ENCODE assay signal across 10 mouse cellular contexts in genomic region chr2:30695041-30695440, GRCm38 (mm10).
DNase-seq lines count a peak whose midpoint lies in the region; TF ChIP-seq lines count a peak whose summit lies in the region.
"Had no signal": no experiment of that assay in that cellular context is flagged by ENCODE, and none has a peak within 500 bp of the region (broad histone marks: within the 10 kb centered on the region; RNA-seq: fewer than 3 reads in every experiment).

No protein-coding gene starts in this region.

- no peaks in the 10 kb centered on the region for H3K36me3 ChIP-seq in heart, adult 2 months (ENCODE audit: control insufficient read depth, insufficient read depth, low read length)
- H3K36me3 ChIP-seq in limb, embryonic 10.5 days: no peaks in the 10 kb centered on the region
- H3K36me3 ChIP-seq: liver, embryonic 13.5 days had no signal

- no peak for DNase-seq in heart, adult 2 months
- DNase-seq in heart, postnatal 25 days (ENCODE audit: low spot score): no peak
- peak; percentile 12 for DNase-seq in lung, postnatal 10 days
- DNase-seq in lung, postnatal 25 days (ENCODE audit: low spot score): no peak
- no peak for DNase-seq in limb, embryonic 10.5 days (ENCODE audit: low spot score)
- no peak for DNase-seq in frontal cortex, postnatal 36 days (ENCODE audit: low spot score in 2 of 2)
- no peak for DNase-seq in adrenal gland, adult 18-20 months (ENCODE audit: low spot score in 2 of 2)
- no peak for DNase-seq in right cerebral cortex, postnatal 10 days (ENCODE audit: low spot score in 2 of 2)
- DNase-seq: gastrocnemius, postnatal 10 days; liver, embryonic 13.5 days had no signal

- WGBS in heart, adult 2 months: 94% methylated on average over 1 of the region's 1 CpGs
- WGBS in limb, embryonic 10.5 days: 100% methylated on average over 1 of the region's 1 CpGs

- no peak overlapping the region; the same call in 1 of the 2 replicates for H3K9ac ChIP-seq in heart, adult 2 months (ENCODE audit: low read depth, low read length)
- H3K9ac ChIP-seq: liver, embryonic 13.5 days had no signal

- intact Hi-C loops in heart, adult 2 months (cut with DNase I): no loop called here
- intact Hi-C loops in heart, postnatal 25 days (cut with DNase I): no loop called here

- peak overlapping the region; percentile 64 for H3K27ac ChIP-seq in heart, adult 2 months
- H3K27ac ChIP-seq in limb, embryonic 10.5 days: peak overlapping the region; percentile 78

- H3K79me2 ChIP-seq in heart, adult 2 months (replicated peaks; ENCODE audit: control insufficient read depth, insufficient read depth, low read length): no peaks in the 10 kb centered on the region

- no peaks in the 10 kb centered on the region for H3K9me3 ChIP-seq in limb, embryonic 10.5 days (replicated peaks)

- H3K27me3 ChIP-seq in heart, adult 2 months (ENCODE audit: control insufficient read depth, insufficient read depth, low read length): no peaks in the 10 kb centered on the region
- no peaks in the 10 kb centered on the region for H3K27me3 ChIP-seq in limb, embryonic 10.5 days (ENCODE audit: low read depth, poor library complexity, severe bottlenecking)

- TF ChIP-seq POLR2A in heart, adult 2 months (IDR thresholded peaks at IDR 0.05; ENCODE audit: insufficient read depth, low read depth, low read length): no peak

- H3K4me3 ChIP-seq in heart, adult 2 months: no peak overlapping the region
- no peak overlapping the region for H3K4me3 ChIP-seq in limb, embryonic 10.5 days
- H3K4me3 ChIP-seq: liver, embryonic 13.5 days had no signal

- no peak for TF ChIP-seq CTCF in heart, adult 2 months (IDR thresholded peaks at IDR 0.05)

- peaks cover 25% of the 10 kb centered on the region for H3K4me1 ChIP-seq in heart, adult 2 months (ENCODE audit: control insufficient read depth, insufficient read depth, low read length)
- peaks cover 73% of the 10 kb centered on the region for H3K4me1 ChIP-seq in limb, embryonic 10.5 days

- no peak for TF ChIP-seq EP300 in heart, adult 2 months (IDR thresholded peaks at IDR 0.05; ENCODE audit: insufficient read depth, low read depth, low read length)
